Comparison of ENCODE assay signal across 8 mouse cellular contexts in the genomic region with DNA sequence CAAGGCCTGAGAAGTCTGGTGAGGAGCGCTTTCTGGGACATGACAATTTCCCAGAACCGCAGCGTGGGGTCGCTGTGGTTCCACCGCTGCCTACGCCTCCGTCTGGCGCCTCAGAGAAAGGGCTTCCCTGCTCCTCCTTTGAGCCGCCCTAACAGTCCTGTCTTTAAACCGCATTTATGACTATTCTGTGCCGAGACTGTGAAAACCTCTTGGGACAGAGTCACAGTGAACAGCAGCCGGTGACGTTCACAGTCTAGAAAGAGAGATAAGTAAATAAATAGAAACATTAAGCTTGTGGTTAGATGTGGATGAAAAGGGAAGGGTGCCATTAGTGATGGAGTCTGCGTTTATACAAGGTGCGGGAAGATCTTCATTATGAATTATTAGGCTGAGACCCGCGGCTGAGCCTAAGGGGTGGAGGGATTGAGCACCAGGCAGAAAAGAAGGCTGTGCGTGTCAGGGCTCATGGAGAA. TPM values are rescaled to one million over a fixed set of nuclear protein-coding genes. Genes with fewer than 3 reads are reported as not detected.
DNase-seq lines count a peak whose midpoint lies in the region; ATAC-seq lines count a peak whose summit lies in the region.

No protein-coding gene starts in this region.

- H3K27me3 ChIP-seq in intestine, embryonic 15.5 days (replicated peaks), result no peaks in the 10 kb centered on the region
- H3K27me3 ChIP-seq in limb, embryonic 12.5 days, result no peaks in the 10 kb centered on the region; the same call in 1 of the 2 replicates
- H3K27me3 ChIP-seq in midbrain, embryonic 14.5 days (ENCODE audit: control insufficient read depth, insufficient read depth, low read length), result no peaks in the 10 kb centered on the region

- DNase-seq in urinary bladder, adult 18-20 months (ENCODE audit: low spot score in 2 of 2), result peak; percentile 30 to 40
- no peak for DNase-seq in urinary bladder, postnatal 10 days (ENCODE audit: low spot score)
- DNase-seq in cerebellum, postnatal 4 days (ENCODE audit: low spot score in 2 of 2), result peak; percentile 53 to 74
- peak; percentile 66 for DNase-seq in gastrocnemius, postnatal 14 days
- peak; percentile 92 for DNase-seq in midbrain, embryonic 14.5 days
- peak; percentile 23 to 64 for DNase-seq in spleen, postnatal 10 days (ENCODE audit: low spot score in 2 of 2)

- peak overlapping the region; percentile 12; the same call in 1 of the 2 replicates for H3K4me3 ChIP-seq in intestine, embryonic 15.5 days (replicated peaks)
- H3K4me3 ChIP-seq in limb, embryonic 12.5 days (replicated peaks), result peak overlapping the region; percentile 29
- H3K4me3 ChIP-seq in midbrain, embryonic 14.5 days (replicated peaks; ENCODE audit: low read depth, low read length), result peak overlapping the region; percentile 33

- peak; percentile 83 for ATAC-seq in intestine, embryonic 15.5 days
- ATAC-seq in limb, embryonic 12.5 days (ENCODE audit: insufficient number of reproducible peaks, insufficient read depth, low FRiP score, low TSS enrichment, low read depth), result no peak
- peak; percentile 86 for ATAC-seq in midbrain, embryonic 14.5 days (ENCODE audit: low FRiP score, low TSS enrichment)

- no peaks in the 10 kb centered on the region for H3K4me1 ChIP-seq in intestine, embryonic 15.5 days (replicated peaks)
- peaks cover 21% of the 10 kb centered on the region for H3K4me1 ChIP-seq in limb, embryonic 12.5 days (replicated peaks)
- H3K4me1 ChIP-seq in midbrain, embryonic 14.5 days (ENCODE audit: control insufficient read depth, insufficient read depth, low read length), result peaks cover 8% of the 10 kb centered on the region; the same call in 1 of the 2 replicates

- peak overlapping the region; percentile 54 for H3K4me2 ChIP-seq in intestine, embryonic 15.5 days (replicated peaks)
- H3K4me2 ChIP-seq in limb, embryonic 12.5 days, result peak overlapping the region; percentile 50
- H3K4me2 ChIP-seq in midbrain, embryonic 14.5 days (ENCODE audit: low read length), result peak overlapping the region; percentile 51

- 4% methylated on average over 18 of the region's 18 CpGs for WGBS in intestine, embryonic 15.5 days
- 9% methylated on average over 18 of the region's 18 CpGs for WGBS in limb, embryonic 12.5 days
- WGBS in midbrain, embryonic 14.5 days, result 4% methylated on average over 18 of the region's 18 CpGs

- no peak overlapping the region for H3K9ac ChIP-seq in intestine, embryonic 15.5 days
- H3K9ac ChIP-seq in limb, embryonic 12.5 days (replicated peaks), result no peak overlapping the region
- H3K9ac ChIP-seq in midbrain, embryonic 14.5 days (replicated peaks; ENCODE audit: low read length), result peak overlapping the region; percentile 50

- no peaks in the 10 kb centered on the region for H3K36me3 ChIP-seq in intestine, embryonic 15.5 days
- H3K36me3 ChIP-seq in limb, embryonic 12.5 days, result no peaks in the 10 kb centered on the region
- no peaks in the 10 kb centered on the region for H3K36me3 ChIP-seq in midbrain, embryonic 14.5 days (ENCODE audit: control insufficient read depth, insufficient read depth, low read length)

- intact Hi-C loops in gastrocnemius, postnatal 14 days (cut with DNase I; ENCODE audit: low total_unique reads), result loop anchor here (10.0 kb wide), 2 partner anchors 219 to 569 kb away; no protein-coding TSS in a partner anchor

- H3K27ac ChIP-seq in intestine, embryonic 15.5 days, result no peak overlapping the region
- no peak overlapping the region for H3K27ac ChIP-seq in limb, embryonic 12.5 days
- H3K27ac ChIP-seq in midbrain, embryonic 14.5 days (replicated peaks; ENCODE audit: low read depth, low read length), result peak overlapping the region; percentile 80

- H3K9me3 ChIP-seq in intestine, embryonic 15.5 days, result no peaks in the 10 kb centered on the region
- no peaks in the 10 kb centered on the region for H3K9me3 ChIP-seq in limb, embryonic 12.5 days
- H3K9me3 ChIP-seq in midbrain, embryonic 14.5 days (ENCODE audit: control insufficient read depth, low read length), result no peaks in the 10 kb centered on the region; the same call in 1 of the 2 replicates

RNA-seq across cellular contexts. Expression of a gene that starts 59.1 kb away (rescaled TPM):
- 10 to 100 TPM; 15.6 to 16.7 TPM for total RNA-seq in gastrocnemius, postnatal 14 days (2021)
- polyA plus RNA-seq in intestine, embryonic 15.5 days (2015; fragmentation: Nextera tagmentation; extraction: Ambion mirVana), result 38.6 and 41.5 TPM in 2 replicates
- polyA plus RNA-seq in limb, embryonic 12.5 days (2016; fragmentation: Nextera tagmentation; extraction: Ambion mirVana), result 19.6 and 21.6 TPM in 2 replicates
- 13.1 and 18.9 TPM in 2 replicates for polyA plus RNA-seq in midbrain, embryonic 14.5 days (2014; fragmentation: Nextera tagmentation; extraction: Ambion mirVana)
